Comparison of ENCODE assay signal across 10 mouse cellular contexts in genomic region chr2:116838538-116839197, GRCm38 (mm10). TPM values are rescaled to one million over a fixed set of nuclear protein-coding genes. Genes with fewer than 3 reads are reported as not detected.
DNase-seq lines count a peak whose midpoint lies in the region; ATAC-seq lines count a peak whose summit lies in the region.
"Had no signal": no experiment of that assay in that cellular context is flagged by ENCODE, and none has a peak within 500 bp of the region (broad histone marks: within the 10 kb centered on the region; RNA-seq: fewer than 3 reads in every experiment).

No protein-coding gene starts in this region.

- ATAC-seq in heart, embryonic 13.5 days (ENCODE audit: extremely low read depth, insufficient number of reproducible peaks, low FRiP score, low TSS enrichment) = no peak
- ATAC-seq in kidney, embryonic 16.5 days (ENCODE audit: low FRiP score, low TSS enrichment) = no peak; the same call in 1 of the 2 replicates
- ATAC-seq in erythroid progenitor cell, adult 5-6 weeks (replicated peaks; ENCODE audit: low FRiP score, poor library complexity, severe bottlenecking) = no peak

- no peaks in the 10 kb centered on the region for H3K27me3 ChIP-seq in heart, embryonic 13.5 days (replicated peaks)
- H3K27me3 ChIP-seq in kidney, embryonic 16.5 days (ENCODE audit: insufficient read depth, low read length) = no peaks in the 10 kb centered on the region
- H3K27me3 ChIP-seq: embryonic facial prominence, embryonic 15.5 days; megakaryocyte, embryonic 14.5 days had no signal

- no peak overlapping the region for H3K4me3 ChIP-seq in heart, embryonic 13.5 days
- H3K4me3 ChIP-seq in kidney, embryonic 16.5 days (ENCODE audit: low read length) = no peak overlapping the region
- H3K4me3 ChIP-seq: embryonic facial prominence, embryonic 15.5 days; megakaryocyte, embryonic 14.5 days had no signal

- H3K4me2 ChIP-seq in heart, embryonic 13.5 days = peak overlapping the region; percentile 29; the same call in 1 of the 2 replicates
- H3K4me2 ChIP-seq in kidney, embryonic 16.5 days (replicated peaks; ENCODE audit: low read depth, low read length) = peak overlapping the region; percentile 42
- H3K4me2 ChIP-seq: embryonic facial prominence, embryonic 15.5 days had no signal

- DNase-seq in right cerebral cortex, adult 2 months (ENCODE audit: low spot score in 2 of 2) = peak; percentile 32 to 37
- DNase-seq in right cerebral cortex, postnatal 14 days = no peak
- DNase-seq in cerebellum, postnatal 14 days = peak; percentile 59 to 62
- peak; percentile 60 for DNase-seq in lung, postnatal 36 days
- no peak for DNase-seq in thymus, postnatal 25 days

- 38% methylated on average over 8 of the region's 8 CpGs for WGBS in heart, embryonic 13.5 days
- 40% methylated on average over 8 of the region's 8 CpGs for WGBS in kidney, embryonic 16.5 days

- H3K9me3 ChIP-seq in heart, embryonic 13.5 days = no peaks in the 10 kb centered on the region
- H3K9me3 ChIP-seq in kidney, embryonic 16.5 days (ENCODE audit: low read length) = no peaks in the 10 kb centered on the region
- H3K9me3 ChIP-seq: embryonic facial prominence, embryonic 15.5 days; megakaryocyte, embryonic 14.5 days had no signal

- H3K36me3 ChIP-seq in heart, embryonic 13.5 days = no peaks in the 10 kb centered on the region
- no peaks in the 10 kb centered on the region for H3K36me3 ChIP-seq in kidney, embryonic 16.5 days (ENCODE audit: insufficient read depth, low read length)
- H3K36me3 ChIP-seq: embryonic facial prominence, embryonic 15.5 days had no signal

- H3K9ac ChIP-seq in heart, embryonic 13.5 days = no peak overlapping the region
- H3K9ac ChIP-seq in kidney, embryonic 16.5 days (replicated peaks; ENCODE audit: low read length) = no peak overlapping the region
- H3K9ac ChIP-seq: embryonic facial prominence, embryonic 15.5 days had no signal

- no peaks in the 10 kb centered on the region for H3K4me1 ChIP-seq in heart, embryonic 13.5 days
- H3K4me1 ChIP-seq in kidney, embryonic 16.5 days (ENCODE audit: insufficient read depth, low read length) = peaks cover 4% of the 10 kb centered on the region; the same call in 1 of the 2 replicates
- H3K4me1 ChIP-seq: embryonic facial prominence, embryonic 15.5 days had no signal

- no peak overlapping the region for H3K27ac ChIP-seq in heart, embryonic 13.5 days (replicated peaks)
- no peak overlapping the region for H3K27ac ChIP-seq in kidney, embryonic 16.5 days (ENCODE audit: low read length)
- H3K27ac ChIP-seq: embryonic facial prominence, embryonic 15.5 days had no signal

RNA-seq across cellular contexts. Expression of gene Tmco5, which starts 39.8 kb away (rescaled TPM):
- not detected in 2 replicates for polyA plus RNA-seq in heart, embryonic 13.5 days (2015; fragmentation: Nextera tagmentation; extraction: Ambion mirVana)
- not detected in 2 replicates for polyA plus RNA-seq in kidney, embryonic 16.5 days (2015; fragmentation: Nextera tagmentation; extraction: Ambion mirVana)
- not detected in 2 replicates for total RNA-seq in erythroid progenitor cell, adult 5-6 weeks (2015; ENCODE audit: low replicate concordance)
- total RNA-seq in erythroid progenitor cell, adult 5-6 weeks (2017; ENCODE audit: low replicate concordance) = not detected in 2 replicates
- polyA plus RNA-seq: embryonic facial prominence, embryonic 15.5 days had no signal

Comparison
In these comparisons a context has a peak if more than half of its experiments do, and no peak if none do; other contexts are left out.
1. DNase-seq: peak in right cerebral cortex, adult 2 months (2 of 2), cerebellum, postnatal 14 days (2 of 2) and lung, postnatal 36 days (single experiment); none in right cerebral cortex, postnatal 14 days (single experiment) and thymus, postnatal 25 days (single experiment).